Mouse (Mus musculus) frontal cortex, adult 2 months (tissue): ENCODE data around the gene Vmn2r20. TPM values are rescaled to one million over a fixed set of nuclear protein-coding genes. Genes with fewer than 3 reads are reported as not detected.
A peak's percentile ranks its signal among the peaks of the same experiment; 100 is the strongest.
"Not testable (repeated sequence)": the region's sequence is repeated elsewhere in the genome, so short reads cannot be mapped to it uniquely, and the experiment has no call there.

ENCODE experiments used
- DNase-seq, 2 experiments: peaks; one replicate each; pipeline ENCODE4 v3.0.0; 2022; ENCODE audit warnings: low spot score in 1 of 2; ENCODE audit errors: extremely low spot score in 1 of 2
- polyA plus RNA-seq: library from polyadenylated mRNA; depleted of rRNA; stranded (reverse); fragments of >200 nt; gene quantifications from 2 replicates; pipeline ENCODE4 v1.2.3, GENCODE M21; 2012; rRNA removed

Vmn2r20 gene
- not detected in 2 replicates for polyA plus RNA-seq

DNA sequence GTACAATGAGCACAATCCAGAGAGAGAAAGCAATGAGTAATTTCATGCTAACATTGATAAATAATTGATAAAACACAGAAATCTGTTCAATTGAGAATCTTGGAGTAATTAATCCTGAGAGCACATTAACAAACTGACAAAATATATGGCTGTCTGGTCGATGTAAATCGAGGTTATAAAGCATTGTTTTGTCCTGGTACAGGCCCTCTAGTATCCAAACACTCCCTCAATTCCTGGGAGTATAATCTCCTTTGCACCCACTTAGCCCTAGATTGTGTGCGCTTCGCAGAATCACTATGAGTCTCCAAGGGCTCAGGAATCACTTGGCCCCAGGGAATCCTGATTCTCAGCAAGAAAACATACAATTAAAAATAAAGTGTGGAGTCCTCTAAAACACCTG is at the start of gene Vmn2r20:
Gene Vmn2r20 (minus strand): TSS at position 101 of the 400 bp plus-strand sequence.
- DNase-seq, result not testable (repeated sequence)

DNA sequence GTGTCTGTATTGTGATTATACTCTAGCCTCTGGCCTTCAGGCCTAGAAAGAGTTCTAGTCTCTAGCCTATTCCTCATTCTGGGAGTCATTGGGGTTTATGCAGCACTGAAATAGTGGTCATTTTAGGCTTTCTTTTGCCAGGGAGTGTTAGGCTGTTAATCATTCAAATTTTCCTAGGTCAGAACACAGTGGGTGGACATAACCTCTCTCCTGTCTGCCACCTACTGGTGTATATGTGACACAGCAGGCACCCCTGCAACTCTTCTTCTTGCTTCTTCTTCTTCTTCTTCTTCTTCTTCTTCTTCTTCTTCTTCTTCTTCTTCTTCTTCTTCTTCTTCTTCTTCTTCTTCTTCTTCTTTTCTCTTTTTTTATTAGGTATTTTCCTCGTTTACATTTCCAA is 6.5 kb upstream of the Vmn2r20 start:
- not testable (repeated sequence) for DNase-seq

DNA sequence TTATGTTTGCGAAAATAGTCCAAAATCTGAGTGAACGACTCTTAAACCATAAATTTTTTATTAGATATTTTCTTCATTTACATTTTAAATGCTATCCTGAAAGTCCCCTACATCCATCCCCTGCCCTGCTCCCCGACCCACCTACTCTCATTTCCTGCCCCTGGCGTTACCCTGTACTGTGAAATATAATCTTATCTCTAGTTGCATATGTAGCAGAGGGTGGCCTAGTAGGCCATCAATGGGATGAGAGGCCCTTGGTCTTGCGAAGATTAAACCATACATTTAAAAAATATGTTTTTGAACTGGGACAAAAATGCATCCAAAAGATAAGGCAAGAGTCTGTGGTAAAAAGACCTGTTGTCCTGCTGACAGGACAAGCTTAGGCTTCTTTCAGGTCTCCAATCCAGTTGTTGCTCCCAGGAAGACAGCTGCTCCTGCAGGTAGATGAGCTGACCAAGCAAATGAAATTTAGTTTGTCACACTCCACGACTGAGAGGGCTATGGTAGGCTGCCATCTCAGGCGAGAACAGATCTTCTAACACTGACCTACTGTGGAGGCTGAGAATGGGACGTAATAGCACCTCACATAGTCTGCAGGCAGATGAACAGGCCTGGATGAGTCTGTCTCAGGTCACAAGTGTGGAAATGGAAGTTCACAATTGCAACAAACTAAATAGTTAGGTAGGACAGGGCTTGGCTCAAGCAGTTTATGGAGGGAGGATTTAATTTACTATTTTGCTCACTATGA is 10.8 kb downstream of the Vmn2r20 start:
- DNase-seq, result not testable (repeated sequence)

DNA sequence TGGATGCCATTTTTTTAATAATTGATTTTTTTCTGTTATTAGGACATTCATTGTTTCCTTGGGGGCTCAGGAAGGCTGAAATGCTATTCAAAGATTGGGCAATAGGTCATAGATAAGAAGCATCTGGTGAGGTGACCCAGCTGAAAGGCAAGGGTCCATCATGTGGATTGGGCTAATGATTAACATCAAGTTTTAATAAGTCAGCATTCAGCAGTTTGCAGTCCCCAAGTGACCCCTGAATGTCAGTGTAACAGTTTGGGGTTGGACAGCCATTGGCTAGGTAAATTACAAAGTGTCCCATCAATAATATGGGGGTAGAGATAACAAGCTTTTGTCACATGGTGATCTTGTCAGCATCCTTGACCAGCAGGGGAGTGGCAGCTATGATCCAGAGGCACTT is 29.1 kb downstream of the Vmn2r20 start:
- not testable (repeated sequence) for DNase-seq

DNA sequence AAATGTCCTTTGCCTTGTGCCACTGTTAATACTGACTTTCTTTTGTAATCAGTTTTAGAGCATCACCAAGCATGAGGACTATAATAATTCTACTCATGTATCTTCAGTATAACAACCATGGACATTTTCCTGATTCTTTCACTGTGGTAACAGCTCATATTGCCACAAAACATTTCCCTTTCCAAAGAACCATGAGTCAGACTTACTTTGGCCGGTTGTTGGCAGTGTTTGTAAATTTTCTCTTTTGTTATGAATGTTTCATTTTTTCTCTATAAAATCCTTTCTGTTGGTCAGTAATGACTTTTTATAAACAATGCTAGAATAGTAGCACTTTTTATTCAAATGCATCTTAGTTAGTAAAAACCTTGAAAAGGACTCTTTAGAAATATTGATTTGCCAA is 71.8 kb downstream of the Vmn2r20 start:
- DNase-seq, result no peak

DNA sequence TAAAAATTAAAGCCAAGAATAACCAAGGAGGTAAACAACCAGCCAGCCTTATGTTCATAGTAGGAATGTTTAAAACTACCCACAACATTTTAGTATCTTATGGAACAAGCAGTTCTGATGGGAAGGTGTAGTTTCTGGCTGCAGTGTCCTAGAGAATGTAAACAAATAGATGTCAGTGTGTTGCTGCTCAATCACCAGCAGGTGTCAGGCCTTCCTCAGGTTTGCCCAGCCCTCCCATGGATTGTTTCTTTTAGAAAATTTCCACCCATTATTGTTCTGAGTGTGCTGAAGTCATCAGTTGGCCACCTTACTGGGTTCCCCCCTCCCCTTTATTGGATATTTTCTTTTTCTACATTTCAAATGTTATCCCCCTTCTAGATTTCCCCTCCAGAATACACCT is 77.8 kb downstream of the Vmn2r20 start:
- DNase-seq, result peak in 1 of 2 experiments; percentile 12

DNA sequence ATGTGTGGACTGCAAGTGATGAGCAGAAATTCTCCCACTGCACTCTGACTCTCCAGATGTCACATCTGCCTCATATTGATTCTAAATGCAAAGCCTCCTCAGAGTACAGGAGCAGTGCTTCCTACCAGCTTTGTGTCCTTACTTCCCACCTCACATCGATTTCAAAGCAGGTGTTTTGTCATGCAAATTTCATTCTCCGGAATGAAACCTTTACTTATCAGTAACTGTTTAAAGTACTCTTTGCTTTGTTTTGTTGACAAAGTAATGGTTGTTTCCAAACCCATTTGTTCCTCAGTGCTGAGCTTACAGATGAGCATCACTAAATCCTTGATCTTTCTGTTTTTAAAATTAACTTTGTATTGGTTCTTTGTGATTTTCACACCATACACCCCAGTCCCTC is 85.4 kb downstream of the Vmn2r20 start:
- no peak for DNase-seq

Other genes with a start within 250 kb of the Vmn2r20 start
- not detected in 2 replicates for gene Clec4b2, start 245.2 kb downstream of the Vmn2r20 start, polyA plus RNA-seq
- 0.19 and 0.56 TPM in 2 replicates for gene Clec4n, start 188.3 kb downstream of the Vmn2r20 start, polyA plus RNA-seq
- 0.12 TPM in 1 of 2 replicates, not detected in the other for gene Clec4d, start 156.0 kb downstream of the Vmn2r20 start, polyA plus RNA-seq
- not detected in 2 replicates for gene Clec4e, start 128.2 kb downstream of the Vmn2r20 start, polyA plus RNA-seq
- not detected in 2 replicates for gene Vmn2r19, start 109.8 kb downstream of the Vmn2r20 start, polyA plus RNA-seq
- not detected in 2 replicates for gene Vmn2r21, start 115.3 kb upstream of the Vmn2r20 start, polyA plus RNA-seq
- gene Vmn2r22, start 232.6 kb upstream of the Vmn2r20 start, polyA plus RNA-seq, result not detected in 2 replicates